Mouse (Mus musculus) stomach, postnatal 0 days (tissue): Measurements from ENCODE around the gene Msi2.

Experiments
- CTCF ChIP-seq: IDR thresholded peaks from 2 replicates; pipeline ENCODE4 v1.5.1; 2016; ENCODE audit warnings: antibody characterized with exemption, low read depth, mild to moderate bottlenecking, moderate library complexity
- EP300 ChIP-seq: optimal IDR thresholded peaks from 2 replicates; pipeline ENCODE3; 2016; ENCODE audit warnings: antibody characterized with exemption

GRCm38 (mm10) chr11:88441871-88442740 is 276.2 kb downstream of the Msi2 start:
- TF ChIP-seq EP300 (no peak), CTCF (no peak)
